Mouse (Mus musculus) CH12.LX (cell line): ENCODE results near the gene Actl10. TPM values are rescaled to one million over a fixed set of nuclear protein-coding genes. Genes with fewer than 3 reads are reported as not detected.

Source experiments
- DNase-seq: peaks from one replicate; pipeline ENCODE4 v3.0.0-alpha.2; 2013; ENCODE audit errors: extremely low read depth
- H3K27ac ChIP-seq: 2 replicates; pipeline ENCODE4 v1.5.1; 2012; ENCODE audit warnings: low read depth, mild to moderate bottlenecking, control low read depth, moderate library complexity; ENCODE audit not compliant: insufficient read depth
- H3K27me3 ChIP-seq: replicated peaks from 2 replicates; pipeline ENCODE3; 2012; ENCODE audit warnings: inconsistent platforms
- H3K36me3 ChIP-seq, 2 experiments: replicated peaks in 1 of 2; 2 replicates each; pipeline versions ENCODE3 to v1.6.1; 2012; ENCODE audit warnings: inconsistent platforms in 1 of 2, low read length in 1 of 2, mild to moderate bottlenecking in 1 of 2, mixed read lengths in 1 of 2, moderate library complexity in 1 of 2; ENCODE audit not compliant: control insufficient read depth in 1 of 2, insufficient read depth in 1 of 2
- H3K4me1 ChIP-seq, 2 experiments: 2 replicates each; pipeline ENCODE4 v1.6.1; 2012; ENCODE audit warnings: inconsistent platforms in 1 of 2, moderate library complexity in 1 of 2; ENCODE audit not compliant: insufficient read depth in 2 of 2, control insufficient read depth in 1 of 2
- H3K4me2 ChIP-seq: 2 replicates; pipeline ENCODE4 v1.6.1; 2012; ENCODE audit warnings: low read depth, mild to moderate bottlenecking, control low read depth; ENCODE audit not compliant: poor library complexity, insufficient read depth, severe bottlenecking
- H3K4me3 ChIP-seq, 3 experiments: fragments of 150-350 bp in 1 of 3; sonication (generic) in 1 of 3; replicated peaks in 1 of 3; 2 replicates each; pipeline versions ENCODE3 to v1.5.1; 2011 to 2012; ENCODE audit warnings: low read depth in 2 of 3, low read length in 2 of 3, mild to moderate bottlenecking in 2 of 3, moderate library complexity in 2 of 3, control low read depth in 1 of 3, improper control_type of control experiment in 1 of 3, inconsistent platforms in 1 of 3, mixed read lengths in 1 of 3; ENCODE audit not compliant: poor library complexity in 1 of 3
- H3K79me2 ChIP-seq: replicated peaks from 2 replicates; pipeline ENCODE4 v1.6.1; 2012; ENCODE audit warnings: mild to moderate bottlenecking, moderate library complexity; ENCODE audit not compliant: control insufficient read depth, poor library complexity, insufficient read depth, severe bottlenecking; ENCODE audit errors: extremely low read depth
- H3K9ac ChIP-seq: 2 replicates; pipeline ENCODE4 v1.6.1; 2012; ENCODE audit warnings: low read depth, mild to moderate bottlenecking, control low read depth, moderate library complexity; ENCODE audit not compliant: insufficient read depth
- H3K9me3 ChIP-seq: replicated peaks from 2 replicates; pipeline ENCODE3; 2012; ENCODE audit warnings: low read length, inconsistent platforms, mixed read lengths
- BHLHE40 ChIP-seq: IDR thresholded peaks from 2 replicates; pipeline ENCODE4 v1.6.1; 2011; ENCODE audit warnings: mild to moderate bottlenecking, low read depth, low read length, improper control_type of control experiment
- CTCF ChIP-seq, 2 experiments: IDR thresholded peaks in 1 of 2; conservative IDR thresholded peaks in 1 of 2; 2 replicates each; pipeline ENCODE4 v1.5.1; 2011 to 2012; ENCODE audit warnings: low read depth in 2 of 2, low read length in 2 of 2, improper control_type of control experiment in 1 of 2, inconsistent platforms in 1 of 2, mild to moderate bottlenecking in 1 of 2, moderate library complexity in 1 of 2
- ELF1 ChIP-seq: IDR thresholded peaks from 2 replicates; pipeline ENCODE4 v1.6.1; 2014; ENCODE audit warnings: low read depth, mild to moderate bottlenecking, inconsistent platforms, low read length, improper control_type of control experiment
- IRF4 ChIP-seq: IDR thresholded peaks from 2 replicates; pipeline ENCODE4 v1.6.1; 2014; ENCODE audit warnings: low read depth, mild to moderate bottlenecking, inconsistent platforms, low read length, improper control_type of control experiment
- MAZ ChIP-seq: IDR thresholded peaks from 2 replicates; pipeline ENCODE4 v1.6.1; 2012; ENCODE audit warnings: low read depth, mild to moderate bottlenecking, inconsistent platforms, low read length, improper control_type of control experiment, moderate library complexity
- MYC ChIP-seq: IDR thresholded peaks from 2 replicates; pipeline ENCODE4 v1.6.1; 2011; ENCODE audit warnings: low read depth, mild to moderate bottlenecking, improper control_type of control experiment, low read length
- POLR2A ChIP-seq: IDR thresholded peaks from 2 replicates; pipeline ENCODE4 v1.6.1; 2011; ENCODE audit warnings: low read depth, mild to moderate bottlenecking, improper control_type of control experiment, low read length
- SMC3 ChIP-seq: IDR thresholded peaks from 2 replicates; pipeline ENCODE4 v1.6.1; 2011; ENCODE audit warnings: low read depth, low read length, improper control_type of control experiment
- ZC3H11A ChIP-seq: IDR thresholded peaks from 2 replicates; pipeline ENCODE4 v1.6.1; 2012; ENCODE audit warnings: low read depth, mild to moderate bottlenecking, inconsistent platforms, low read length, improper control_type of control experiment
- ZNF384 ChIP-seq: IDR thresholded peaks from 2 replicates; pipeline ENCODE4 v1.6.1; 2012; ENCODE audit warnings: low read depth, low read length, improper control_type of control experiment, inconsistent platforms
- dilution Hi-C: fragments of 300-500 bp; cut with MboI; formaldehyde crosslinking; loops from 2 replicates; pipeline ENCODE4 v1.14.3; 2020; ENCODE audit warnings: low sequenced_read_pairs; ENCODE audit not compliant: extremely low pct_unique_long_range_greater_than_20kb, extremely low pct_ligation_motif_present
- in situ Hi-C: fragments of 300-500 bp; cut with MboI; formaldehyde crosslinking; loops from 3 replicates; pipeline ENCODE4 v1.14.3; 2019; ENCODE audit warnings: low sequenced_read_pairs, low pct_ligation_motif_present, low pct_unique_long_range_greater_than_20kb, mixed read lengths
- polyA plus RNA-seq: library from polyadenylated mRNA; unstranded; fragments of >175 nt; gene quantifications from 2 replicates; pipeline ENCODE4 v1.2.1, GENCODE M21; 2012; ENCODE audit warnings: low read depth; ENCODE audit not compliant: insufficient read length
- total RNA-seq, 2 experiments: library from RNA; depleted of rRNA; stranded (reverse); fragments of 300-350 nt in 1 of 2; fragments of >200 nt in 1 of 2; gene quantifications; 2 replicates each; pipeline ENCODE4 v1.2.3; 2012 to 2014

Actl10 gene
- total and polyA plus RNA-seq, 3 experiments = 0.20 to 0.25 TPM; not detected in 1

DNA sequence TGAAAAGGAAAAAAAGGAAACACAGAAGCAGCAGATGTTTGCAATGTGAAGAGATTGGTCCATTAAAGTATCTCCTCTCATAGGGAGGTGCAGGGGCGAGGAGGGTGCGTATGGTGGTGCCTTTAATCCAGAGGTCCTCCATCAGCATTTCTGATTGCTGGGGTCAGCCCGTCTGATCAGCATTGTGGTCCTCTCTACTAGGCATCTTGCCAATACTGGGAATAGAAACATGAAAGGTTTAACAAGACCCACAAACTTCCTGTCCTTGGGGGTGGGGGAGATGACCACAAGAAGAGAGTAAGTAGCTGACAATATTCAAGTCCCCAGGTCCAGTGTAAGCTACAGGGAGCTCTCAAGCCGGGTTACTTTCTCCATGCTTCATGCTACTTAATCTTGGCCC is 19.1 kb downstream of the Actl10 start:
- TF ChIP-seq POLR2A (peak; percentile 31; the same call in 1 of the 2 replicates), ZC3H11A (no peak), MYC (0 out of 2 replicates have a peak, but pooled peaks have one; percentile 7)
- peaks cover 7 to 50% of the 10 kb centered on the region in 2 experiments for H3K4me1 ChIP-seq
- dilution Hi-C loops = no loop called here
- H3K9ac ChIP-seq = peak overlapping the region; percentile 30; the same call in 1 of the 2 replicates
- H3K79me2 ChIP-seq = peaks cover 22% of the 10 kb centered on the region
- peaks cover 0 to 10% of the 10 kb centered on the region in 2 experiments for H3K36me3 ChIP-seq
- peak overlapping the region; percentile 90 for H3K4me2 ChIP-seq
- no peak overlapping the region for H3K4me3 ChIP-seq
- H3K27ac ChIP-seq = no peak overlapping the region
- in situ Hi-C loops = no loop called here
- no peaks in the 10 kb centered on the region for H3K27me3 ChIP-seq
- no peaks in the 10 kb centered on the region for H3K9me3 ChIP-seq
- no peak for DNase-seq

GRCm38 (mm10) chr2:154571266-154571665 is 19.7 kb downstream of the Actl10 start:
- dilution Hi-C loops (no loop called here), in situ Hi-C loops (no loop called here)
- TF ChIP-seq ZNF384 (peak; percentile 53), MAZ (peak; percentile 44; the same call in 1 of the 2 replicates), BHLHE40 (no peak)
- H3K4me2 ChIP-seq = peak overlapping the region; percentile 90; the same call in 1 of the 2 replicates
- no peak overlapping the region; the same call in 1 of the 2 replicates for H3K9ac ChIP-seq
- H3K79me2 ChIP-seq = peaks cover 21% of the 10 kb centered on the region
- peaks cover 0 to 4% of the 10 kb centered on the region in 2 experiments for H3K36me3 ChIP-seq
- no peak overlapping the region for H3K27ac ChIP-seq
- H3K9me3 ChIP-seq = no peaks in the 10 kb centered on the region
- peaks cover 7 to 47% of the 10 kb centered on the region in 2 experiments for H3K4me1 ChIP-seq
- no peak overlapping the region for H3K4me3 ChIP-seq
- no peak for DNase-seq
- H3K27me3 ChIP-seq = no peaks in the 10 kb centered on the region

DNA sequence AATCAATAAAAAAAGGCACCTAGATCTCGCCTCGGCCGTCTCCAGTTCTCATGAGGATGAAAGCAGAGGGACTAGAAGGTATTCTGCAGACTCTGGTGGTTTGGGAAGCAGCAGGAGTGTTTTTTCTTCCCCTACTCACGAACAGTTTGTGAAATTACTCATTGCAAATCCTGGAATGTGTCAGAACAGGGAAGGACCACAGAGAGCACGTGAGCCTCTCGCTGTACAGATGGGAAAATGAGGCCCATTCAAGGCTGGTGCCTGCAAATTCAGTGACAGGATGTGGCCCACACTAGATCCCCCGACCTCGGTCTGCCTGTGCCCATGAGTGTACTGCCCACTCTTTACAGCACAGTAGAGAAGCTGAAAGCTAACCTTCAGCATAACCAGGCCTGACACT is 20.4 kb downstream of the Actl10 start:
- dilution Hi-C loops = no loop called here
- H3K79me2 ChIP-seq = peaks cover 16% of the 10 kb centered on the region
- H3K9me3 ChIP-seq = no peaks in the 10 kb centered on the region
- H3K4me1 ChIP-seq = peaks cover 7 to 49% of the 10 kb centered on the region in 2 experiments
- no peak overlapping the region for H3K4me3 ChIP-seq
- no peaks in the 10 kb centered on the region for H3K36me3 ChIP-seq
- TF ChIP-seq ELF1 = no peak
- peak; percentile 57; the same call in 1 of the 2 replicates for TF ChIP-seq IRF4
- peak; percentile 81 for TF ChIP-seq BHLHE40
- TF ChIP-seq SMC3 = no peak
- no peak for TF ChIP-seq CTCF (conservative IDR thresholded peaks at IDR 0.05 in 1 of 2, IDR thresholded peaks at IDR 0.05 in 1 of 2; ENCODE audit: low read depth in 2 of 2, low read length in 2 of 2)
- no peak overlapping the region for H3K27ac ChIP-seq
- no peak overlapping the region for H3K4me2 ChIP-seq
- no peaks in the 10 kb centered on the region for H3K27me3 ChIP-seq
- DNase-seq = no peak
- no peak overlapping the region for H3K9ac ChIP-seq
- in situ Hi-C loops = no loop called here
